Mouse (Mus musculus): ENCODE measurements around the gene Crot. TPM values are rescaled to one million over a fixed set of nuclear protein-coding genes. Genes with fewer than 3 reads are reported as not detected.
"Not testable (repeated sequence)": the region's sequence is repeated elsewhere in the genome, so short reads cannot be mapped to it uniquely, and the experiment has no call there.

Gene Crot
- polyA plus RNA-seq, 1 experiment = 0.01 TPM

DNA sequence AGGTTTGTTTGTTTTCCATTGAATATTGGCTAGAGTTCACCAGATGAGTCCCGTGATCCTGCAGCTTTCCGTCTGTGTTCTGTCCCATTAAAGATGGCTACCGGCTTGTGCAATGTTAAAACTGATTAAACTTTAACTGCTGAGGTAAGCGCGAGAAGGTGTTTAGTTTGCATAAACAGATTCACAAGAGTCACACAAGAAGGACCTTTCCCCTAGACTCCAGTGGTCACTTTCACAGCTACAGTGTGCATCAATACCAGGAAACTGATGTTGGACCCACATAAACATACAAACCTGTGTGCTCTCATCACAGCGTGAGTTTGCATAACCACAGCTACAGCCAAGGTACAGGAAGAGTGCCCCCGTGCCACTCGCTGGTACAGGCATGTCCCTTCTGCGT, 37.4 kb upstream of the Crot start:
- no peaks in the 10 kb centered on the region for H3K27me3 ChIP-seq (ENCODE audit: control insufficient read depth)
- H3K9me3 ChIP-seq (ENCODE audit: control insufficient read depth, low read length) = no peaks in the 10 kb centered on the region
- TF ChIP-seq TAL1 (IDR thresholded peaks at IDR 0.05; ENCODE audit: low read length) (no peak), GATA1 (IDR thresholded peaks at IDR 0.05; ENCODE audit: low read length) (no peak)
- no peaks in the 10 kb centered on the region for H3K36me3 ChIP-seq (ENCODE audit: control insufficient read depth)
- H3K4me3 ChIP-seq (replicated peaks) = no peak overlapping the region
- no peaks in the 10 kb centered on the region for H3K4me1 ChIP-seq (ENCODE audit: control insufficient read depth)

DNA sequence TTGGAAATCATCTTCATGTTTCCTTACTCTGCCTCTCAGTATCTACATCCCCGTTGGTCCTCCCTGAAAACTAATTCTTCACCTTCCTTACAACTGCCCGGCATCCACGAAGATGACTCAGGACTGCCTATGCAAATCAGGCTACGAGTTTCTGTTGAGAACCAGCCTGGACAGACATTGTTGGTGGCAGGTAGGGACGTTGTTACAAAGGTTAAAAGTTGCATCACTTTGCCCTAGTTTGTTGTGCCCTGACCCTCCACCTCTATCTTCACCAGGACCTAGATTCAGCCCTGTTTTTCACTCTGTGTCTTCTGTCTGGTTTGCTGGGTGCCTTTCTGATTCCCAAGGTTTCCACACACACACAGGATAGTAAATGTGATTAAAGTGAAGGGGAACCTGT, 36.7 kb upstream of the Crot start:
- H3K9me3 ChIP-seq (ENCODE audit: control insufficient read depth, low read length) = no peaks in the 10 kb centered on the region
- H3K36me3 ChIP-seq (ENCODE audit: control insufficient read depth) = no peaks in the 10 kb centered on the region
- no peaks in the 10 kb centered on the region for H3K4me1 ChIP-seq (ENCODE audit: control insufficient read depth)
- H3K4me3 ChIP-seq (replicated peaks) = no peak overlapping the region
- no peak for TF ChIP-seq TAL1 (IDR thresholded peaks at IDR 0.05; ENCODE audit: low read length)
- no peak for TF ChIP-seq GATA1 (IDR thresholded peaks at IDR 0.05; ENCODE audit: low read length)
- no peaks in the 10 kb centered on the region for H3K27me3 ChIP-seq (ENCODE audit: control insufficient read depth)

DNA sequence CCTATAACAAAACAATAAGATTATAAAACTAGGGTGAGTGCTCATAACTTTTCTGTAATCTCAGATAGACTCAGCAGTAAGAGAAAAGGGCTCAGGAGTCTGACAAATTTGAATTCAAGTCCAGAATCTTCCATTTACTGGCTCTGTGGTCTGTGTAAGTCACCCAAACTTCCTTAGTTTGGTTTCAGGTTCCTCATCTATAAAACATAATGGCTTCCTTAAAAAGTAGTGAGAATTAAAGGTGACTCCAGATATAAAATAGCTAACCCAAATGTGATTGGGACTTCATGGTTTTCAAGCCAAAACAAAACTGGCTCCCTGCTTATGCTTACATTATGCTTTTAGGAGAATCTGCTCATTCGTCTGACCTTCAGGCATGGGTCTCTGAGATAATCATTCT, 35.5 kb upstream of the Crot start:
- no peak for TF ChIP-seq TAL1 (IDR thresholded peaks at IDR 0.05; ENCODE audit: low read length)
- no peak for TF ChIP-seq GATA1 (IDR thresholded peaks at IDR 0.05; ENCODE audit: low read length)

DNA sequence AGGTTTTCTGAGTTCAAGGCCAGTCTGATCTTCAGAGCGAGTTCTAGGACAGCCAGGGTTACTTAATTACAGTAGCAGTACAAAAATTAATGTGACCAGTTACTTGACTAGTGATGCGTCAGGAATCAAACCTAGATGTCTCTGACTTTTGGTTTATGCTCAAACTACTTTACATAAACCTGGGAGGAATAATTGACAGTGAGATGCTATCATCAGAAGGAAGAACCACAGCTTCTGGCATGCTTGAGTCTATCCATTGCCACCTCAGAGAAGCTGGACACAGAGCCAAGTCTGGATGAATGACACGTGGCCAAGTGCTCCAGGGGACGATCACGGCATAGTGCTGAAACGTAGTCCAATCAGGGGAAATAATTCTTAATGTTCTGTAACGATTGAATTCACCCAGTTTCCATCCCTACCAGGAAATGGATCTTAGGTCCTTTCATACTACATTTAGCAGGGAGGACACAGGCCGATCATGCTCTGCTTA, 35.0 kb upstream of the Crot start:
- no peaks in the 10 kb centered on the region for H3K27me3 ChIP-seq (ENCODE audit: control insufficient read depth)
- H3K36me3 ChIP-seq (ENCODE audit: control insufficient read depth) = no peaks in the 10 kb centered on the region
- H3K4me3 ChIP-seq (replicated peaks) = no peak overlapping the region
- no peaks in the 10 kb centered on the region for H3K9me3 ChIP-seq (ENCODE audit: control insufficient read depth, low read length)
- H3K4me1 ChIP-seq (ENCODE audit: control insufficient read depth) = no peaks in the 10 kb centered on the region
- TF ChIP-seq TAL1 (IDR thresholded peaks at IDR 0.05; ENCODE audit: low read length) (no peak), GATA1 (IDR thresholded peaks at IDR 0.05; ENCODE audit: low read length) (no peak)

More for the DNA sequence above, 35.5 kb upstream of the Crot start:
- Histone ChIP-seq H3K27me3 (ENCODE audit: control insufficient read depth) (no peaks in the 10 kb centered on the region), H3K36me3 (ENCODE audit: control insufficient read depth) (no peaks in the 10 kb centered on the region), H3K4me3 (replicated peaks) (no peak overlapping the region), H3K9me3 (ENCODE audit: control insufficient read depth, low read length) (no peaks in the 10 kb centered on the region), H3K4me1 (ENCODE audit: control insufficient read depth) (no peaks in the 10 kb centered on the region)

DNA sequence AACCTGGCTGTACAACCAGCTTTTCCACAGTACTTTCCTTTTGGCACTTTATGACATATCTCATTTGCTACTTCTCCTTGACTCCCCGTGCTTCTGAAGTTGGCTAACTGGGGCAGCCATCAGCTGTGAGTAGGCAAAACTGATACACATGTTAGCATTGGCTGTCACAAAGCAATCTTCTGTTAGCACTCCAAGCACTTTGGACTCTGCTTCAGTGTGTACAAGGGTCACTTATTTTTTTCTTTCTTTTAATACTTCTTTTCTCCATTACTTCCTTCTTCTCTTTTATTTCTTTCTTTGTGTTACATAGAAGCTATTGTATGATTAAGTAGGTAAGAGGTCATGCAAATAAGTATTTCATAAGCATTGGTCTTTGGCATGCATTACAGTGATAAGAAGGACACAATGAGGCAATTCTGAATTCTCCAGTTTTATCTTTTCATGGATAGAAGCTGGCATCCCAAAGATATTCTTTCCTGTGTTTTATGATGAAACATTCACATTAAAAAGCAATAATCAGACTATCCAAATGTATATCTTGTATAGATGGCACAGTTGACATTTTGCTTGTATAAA, 31.2 kb upstream of the Crot start:
- Histone ChIP-seq H3K4me1 (ENCODE audit: control insufficient read depth) (no peaks in the 10 kb centered on the region), H3K27me3 (ENCODE audit: control insufficient read depth) (no peaks in the 10 kb centered on the region), H3K4me3 (replicated peaks) (no peak overlapping the region), H3K9me3 (ENCODE audit: control insufficient read depth, low read length) (no peaks in the 10 kb centered on the region), H3K36me3 (ENCODE audit: control insufficient read depth) (no peaks in the 10 kb centered on the region)
- TF ChIP-seq TAL1 (IDR thresholded peaks at IDR 0.05; ENCODE audit: low read length) (no peak), GATA1 (IDR thresholded peaks at IDR 0.05; ENCODE audit: low read length) (no peak)

DNA sequence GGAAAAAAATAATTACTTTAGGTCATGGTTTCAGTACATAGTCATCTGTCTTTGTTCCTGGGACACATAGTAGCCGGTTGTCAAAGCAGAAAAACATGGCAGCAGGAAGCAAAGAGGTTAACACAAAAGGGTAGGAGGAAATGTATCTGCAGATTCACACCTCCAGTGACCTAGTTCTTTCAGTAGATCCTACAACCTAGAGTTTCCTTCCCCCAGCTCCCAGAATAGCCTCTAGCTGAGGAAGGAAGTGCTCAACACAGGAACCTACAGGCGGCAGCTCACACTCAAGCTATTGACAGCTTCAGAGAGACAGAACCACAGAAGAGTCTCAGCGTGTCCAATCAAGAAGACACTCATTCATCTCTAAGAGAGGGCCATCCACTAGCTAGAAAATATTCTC, 18.2 kb upstream of the Crot start:
- no peaks in the 10 kb centered on the region for H3K4me1 ChIP-seq (ENCODE audit: control insufficient read depth)
- H3K9me3 ChIP-seq (ENCODE audit: control insufficient read depth, low read length) = no peaks in the 10 kb centered on the region
- H3K27me3 ChIP-seq (ENCODE audit: control insufficient read depth) = no peaks in the 10 kb centered on the region
- H3K36me3 ChIP-seq (ENCODE audit: control insufficient read depth) = no peaks in the 10 kb centered on the region
- no peak for TF ChIP-seq GATA1 (IDR thresholded peaks at IDR 0.05; ENCODE audit: low read length)
- no peak for TF ChIP-seq TAL1 (IDR thresholded peaks at IDR 0.05; ENCODE audit: low read length)
- H3K4me3 ChIP-seq (replicated peaks) = no peak overlapping the region

DNA sequence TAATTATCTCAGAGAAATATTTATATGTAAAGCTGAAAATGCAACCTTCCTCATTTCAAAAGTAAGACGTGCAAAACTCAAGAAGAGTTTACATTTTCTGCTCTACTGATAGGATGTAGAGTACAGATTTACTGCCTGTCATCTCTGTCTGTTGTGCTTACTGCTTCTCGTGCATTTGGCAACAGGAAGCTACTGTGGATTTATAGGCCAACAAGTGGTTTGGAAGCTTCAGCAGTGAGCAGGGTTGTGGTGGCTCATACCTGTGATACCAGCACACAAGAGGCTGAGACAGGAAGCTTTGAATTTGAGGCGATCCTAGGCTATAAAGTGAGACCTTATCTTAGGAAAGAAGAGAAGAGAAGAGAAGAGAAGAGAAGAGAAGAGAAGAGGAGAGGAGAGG, 17.6 kb upstream of the Crot start:
- Histone ChIP-seq H3K27me3 (ENCODE audit: control insufficient read depth) (no peaks in the 10 kb centered on the region), H3K9me3 (ENCODE audit: control insufficient read depth, low read length) (no peaks in the 10 kb centered on the region), H3K4me1 (ENCODE audit: control insufficient read depth) (no peaks in the 10 kb centered on the region), H3K36me3 (ENCODE audit: control insufficient read depth) (no peaks in the 10 kb centered on the region), H3K4me3 (replicated peaks) (no peak overlapping the region)
- no peak for TF ChIP-seq GATA1 (IDR thresholded peaks at IDR 0.05; ENCODE audit: low read length)
- TF ChIP-seq TAL1 (IDR thresholded peaks at IDR 0.05; ENCODE audit: low read length) = no peak

DNA sequence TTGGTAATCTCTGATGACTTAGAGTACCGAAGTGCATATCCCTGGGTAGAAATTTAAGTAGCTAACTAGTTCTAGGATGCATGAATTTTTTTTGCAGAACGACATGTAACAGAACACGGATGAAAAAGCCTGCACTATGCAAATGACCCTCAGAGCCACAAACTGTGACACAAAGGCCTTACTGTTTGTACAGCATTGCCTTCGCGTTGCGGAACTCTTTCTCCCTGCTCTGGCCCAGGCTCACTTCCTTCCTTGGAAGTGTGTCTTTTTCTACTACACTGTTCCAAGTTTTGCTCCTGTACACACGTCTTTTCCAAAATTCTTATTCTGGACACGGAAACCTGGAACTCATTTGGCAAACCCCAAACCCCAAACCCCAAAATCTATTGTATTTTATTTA, 14.2 kb upstream of the Crot start:
- Histone ChIP-seq H3K9me3 (ENCODE audit: control insufficient read depth, low read length) (no peaks in the 10 kb centered on the region), H3K4me3 (replicated peaks) (no peak overlapping the region), H3K36me3 (ENCODE audit: control insufficient read depth) (no peaks in the 10 kb centered on the region), H3K4me1 (ENCODE audit: control insufficient read depth) (no peaks in the 10 kb centered on the region), H3K27me3 (ENCODE audit: control insufficient read depth) (no peaks in the 10 kb centered on the region)
- TF ChIP-seq TAL1 (IDR thresholded peaks at IDR 0.05; ENCODE audit: low read length) (no peak), GATA1 (IDR thresholded peaks at IDR 0.05; ENCODE audit: low read length) (no peak)

DNA sequence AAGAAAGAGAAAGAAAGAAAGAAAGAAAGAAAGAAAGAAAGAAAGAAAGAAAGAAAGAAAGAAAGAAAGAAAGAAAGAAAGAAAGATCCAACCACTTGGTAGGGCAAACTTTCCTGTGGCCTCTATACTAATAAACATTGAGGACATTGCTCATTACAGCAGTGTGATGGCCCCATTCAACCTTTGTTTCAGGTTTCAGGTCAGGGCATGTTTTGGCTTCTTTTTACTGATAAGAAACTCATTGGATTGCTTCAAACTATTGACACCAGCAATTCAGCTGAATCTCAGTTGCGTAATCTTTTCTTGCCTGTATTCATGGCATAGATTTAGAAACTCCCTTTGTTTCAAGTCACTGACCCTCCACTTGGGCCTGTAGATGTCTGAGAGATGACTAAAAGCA, 13.0 kb upstream of the Crot start:
- no peak overlapping the region for H3K4me3 ChIP-seq (replicated peaks)
- no peaks in the 10 kb centered on the region for H3K27me3 ChIP-seq (ENCODE audit: control insufficient read depth)
- H3K36me3 ChIP-seq (ENCODE audit: control insufficient read depth) = no peaks in the 10 kb centered on the region
- H3K9me3 ChIP-seq (ENCODE audit: control insufficient read depth, low read length) = no peaks in the 10 kb centered on the region
- no peak for TF ChIP-seq TAL1 (IDR thresholded peaks at IDR 0.05; ENCODE audit: low read length)
- no peak for TF ChIP-seq GATA1 (IDR thresholded peaks at IDR 0.05; ENCODE audit: low read length)
- H3K4me1 ChIP-seq (ENCODE audit: control insufficient read depth) = no peaks in the 10 kb centered on the region

DNA sequence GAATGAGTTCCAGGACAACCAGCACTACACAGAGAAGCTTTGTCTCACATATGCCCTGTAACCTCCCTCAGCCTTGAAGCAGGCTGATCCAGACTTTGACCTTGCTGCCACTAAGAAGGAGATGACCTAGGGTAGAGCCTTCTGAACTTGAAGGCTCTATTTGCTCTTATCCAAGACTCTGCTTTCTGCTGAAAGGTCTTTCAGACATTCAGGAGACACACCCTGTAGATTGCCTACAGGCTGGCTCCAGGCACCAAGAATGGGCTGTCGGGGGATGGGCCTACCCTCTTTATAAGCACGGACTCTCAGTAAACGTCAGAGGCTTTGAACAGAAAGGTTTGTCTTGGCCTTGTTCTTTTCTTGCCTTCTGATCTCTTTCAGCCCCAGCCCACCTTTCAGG, 9.5 kb upstream of the Crot start:
- H3K9me3 ChIP-seq (ENCODE audit: control insufficient read depth, low read length); H3K36me3 ChIP-seq (ENCODE audit: control insufficient read depth); H3K4me3 ChIP-seq (replicated peaks); H3K4me1 ChIP-seq (ENCODE audit: control insufficient read depth); H3K27me3 ChIP-seq (ENCODE audit: control insufficient read depth): not testable (repeated sequence)

DNA sequence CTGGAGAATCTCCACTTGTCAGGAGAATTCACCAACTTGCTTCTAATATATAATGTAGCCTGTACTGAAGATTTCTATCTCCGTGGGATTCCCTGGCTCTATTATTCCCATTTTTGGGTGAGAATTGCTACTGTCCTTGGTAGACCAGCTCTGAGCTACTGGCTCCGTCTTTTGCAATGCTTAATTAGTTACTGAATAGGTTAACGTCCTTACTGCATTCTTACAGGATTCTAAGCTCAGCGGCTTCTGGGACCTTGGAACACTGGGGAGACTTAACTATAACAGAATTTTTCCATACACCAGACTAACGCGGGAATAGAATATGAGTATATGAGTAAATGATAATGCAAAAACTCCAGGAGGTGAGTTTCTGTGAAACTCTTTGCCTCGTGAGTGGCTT, 2.9 kb upstream of the Crot start:
- peaks cover 24% of the 10 kb centered on the region for H3K4me1 ChIP-seq (ENCODE audit: control insufficient read depth)
- H3K36me3 ChIP-seq (ENCODE audit: control insufficient read depth); H3K4me3 ChIP-seq (replicated peaks): not testable (repeated sequence)

More for the DNA sequence above, 2.9 kb upstream of the Crot start:
- not testable (repeated sequence) for H3K27me3 ChIP-seq (ENCODE audit: control insufficient read depth); H3K9me3 ChIP-seq (ENCODE audit: control insufficient read depth, low read length)

All from erythroblast, embryonic 14.5 days (primary cell).